Mouse (Mus musculus) heart, postnatal 0 days (tissue): ENCODE measurements around the gene Ppm1g. TPM values are rescaled to one million over a fixed set of nuclear protein-coding genes. Genes with fewer than 3 reads are reported as not detected.
A peak's percentile ranks its signal among the peaks of the same experiment; 100 is the strongest.

Experiments used
- ATAC-seq: fragments of 200-750 bp; cut with Nextera tagmentation; 2 replicates; pipeline ENCODE4 v1.8.0; 2017; ENCODE audit warnings: low read depth, moderate number of reproducible peaks, moderate library complexity; ENCODE audit not compliant: insufficient read depth
- DNase-seq: peaks from one replicate; pipeline ENCODE4 v3.0.0-alpha.2; 2016; ENCODE audit warnings: low spot score
- H3K27ac ChIP-seq: fragments of 300-500 bp; sonication (generic); 2 replicates; pipeline ENCODE4 v1.5.1; 2014; ENCODE audit warnings: low read depth, mild to moderate bottlenecking
- H3K27me3 ChIP-seq: fragments of 300-500 bp; sonication (generic); 2 replicates; pipeline ENCODE4 v1.6.1; 2014; ENCODE audit warnings: low read length, mixed read lengths; ENCODE audit not compliant: control insufficient read depth, insufficient read depth
- H3K36me3 ChIP-seq: fragments of 300-500 bp; sonication (generic); replicated peaks from 2 replicates; pipeline ENCODE4 v1.6.1; 2014; ENCODE audit warnings: low read length, mixed read lengths; ENCODE audit not compliant: control insufficient read depth, insufficient read depth
- H3K4me1 ChIP-seq: fragments of 300-500 bp; sonication (generic); 2 replicates; pipeline ENCODE4 v1.6.1; 2014; ENCODE audit warnings: antibody characterized with exemption; ENCODE audit not compliant: control insufficient read depth, insufficient read depth
- H3K4me2 ChIP-seq: fragments of 300-500 bp; sonication (generic); 2 replicates; pipeline ENCODE4 v1.6.1; 2014; ENCODE audit warnings: low read depth, mild to moderate bottlenecking, low read length, moderate library complexity
- H3K4me3 ChIP-seq: fragments of 300-500 bp; sonication (generic); 2 replicates; pipeline ENCODE4 v1.5.1; 2014; ENCODE audit warnings: low read depth, low read length
- H3K9ac ChIP-seq: fragments of 300-500 bp; sonication (generic); replicated peaks from 2 replicates; pipeline ENCODE4 v1.6.1; 2014; ENCODE audit warnings: low read depth, low read length, mixed read lengths
- H3K9me3 ChIP-seq: fragments of 300-500 bp; sonication (generic); replicated peaks from 2 replicates; pipeline ENCODE4 v1.6.1; 2016; ENCODE audit warnings: low read length; ENCODE audit not compliant: control insufficient read depth
- CTCF ChIP-seq: IDR thresholded peaks from 2 replicates; pipeline ENCODE4 v1.5.1; 2016; ENCODE audit warnings: antibody characterized with exemption, control low read depth, low read depth
- EP300 ChIP-seq: IDR thresholded peaks from 2 replicates; pipeline ENCODE4 v1.6.1; 2016; ENCODE audit warnings: antibody characterized with exemption, low read depth
- WGBS: fragments of 180-500 bp; shearing (Covaris S2); extraction: QIAGEN DNeasy Blood & Tissue Kit; methylation state at CpG from one replicate; pipeline ENCODE4 v1.1.7; 2014; 5-methylcytosine and 5-hydroxymethylcytosine counted together
- polyA plus RNA-seq: library from polyadenylated mRNA; unstranded; fragments of >200 nt; fragmentation: Nextera tagmentation; extraction: Ambion mirVana; gene quantifications from 2 replicates; pipeline ENCODE4 v1.2.1, GENCODE M21; 2015
- total RNA-seq: library from RNA; depleted of rRNA; stranded (reverse); fragments of >200 nt; gene quantifications from 2 replicates; pipeline ENCODE4 v1.2.3, GENCODE M21; 2014; ENCODE audit warnings: low replicate concordance

Gene Ppm1g
- total and polyA plus RNA-seq, 2 experiments from 2014 or later = 51.7 to 68.0 TPM

DNA sequence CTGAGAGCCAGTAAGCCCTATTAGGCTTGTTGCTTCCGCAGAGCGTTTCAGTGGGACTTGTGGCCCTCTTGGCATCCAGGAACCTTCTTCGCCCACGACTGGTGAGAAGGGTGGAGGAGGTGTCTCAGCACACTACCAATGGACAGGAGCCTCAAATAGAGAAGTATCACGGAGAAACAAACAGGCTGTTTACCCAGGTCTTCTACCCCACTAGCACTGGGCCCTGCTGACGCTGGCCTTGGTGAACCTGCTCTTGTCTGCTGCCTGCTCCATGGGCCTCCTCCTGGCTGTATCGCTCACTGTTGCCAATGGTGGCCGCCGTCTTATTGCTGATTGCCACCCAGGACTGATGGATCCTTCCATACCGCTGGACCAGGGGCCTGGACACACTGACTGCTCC lies 31.7 kb upstream of the Ppm1g start:
- no peak overlapping the region for H3K9ac ChIP-seq
- peaks cover 65% of the 10 kb centered on the region for H3K36me3 ChIP-seq

DNA sequence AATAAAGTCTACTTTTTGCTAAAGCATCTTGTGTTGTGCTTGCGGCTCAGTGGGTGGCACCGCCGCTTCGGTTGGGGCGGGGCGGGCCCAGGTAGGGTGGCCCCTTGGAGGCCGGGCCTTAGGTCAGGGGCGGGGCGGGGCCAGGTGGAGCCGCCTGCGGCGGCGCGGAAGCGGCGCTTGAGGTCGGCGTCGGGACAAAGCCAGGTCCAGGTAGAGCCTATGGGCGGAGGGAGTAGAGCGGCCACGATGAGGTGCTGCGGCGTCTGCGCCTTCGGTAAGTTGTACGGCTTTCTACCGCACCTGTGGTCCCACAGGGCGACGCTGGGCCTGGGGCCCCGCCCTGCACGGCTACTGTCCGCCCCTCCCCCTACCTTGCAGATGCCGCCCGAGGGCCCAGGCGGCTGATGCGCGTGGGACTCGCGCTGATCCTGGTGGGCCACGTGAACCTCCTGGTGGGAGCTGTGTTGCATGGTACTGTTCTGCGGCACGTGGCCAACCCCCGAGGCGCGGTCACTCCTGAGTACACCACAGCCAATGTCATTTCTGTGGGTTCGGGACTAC lies 31.1 kb upstream of the Ppm1g start, which contains the start of gene Krtcap3:
TSS of gene Krtcap3 (plus strand) at position 151 of the 561 bp plus-strand sequence.
- Histone ChIP-seq H3K36me3 (peaks cover 68% of the 10 kb centered on the region), H3K4me1 (peaks cover 11% of the 10 kb centered on the region; the same call in 1 of the 2 replicates), H3K27ac (no peak within 1 kb of the TSS), H3K9me3 (no peaks in the 10 kb centered on the region), H3K4me2 (peak within 1 kb of the TSS; percentile 54), H3K4me3 (peak within 1 kb of the TSS; percentile 19), H3K27me3 (no peaks in the 10 kb centered on the region), H3K9ac (no peak within 1 kb of the TSS)
- no peak for TF ChIP-seq CTCF
- TF ChIP-seq EP300 = no peak
- 33% methylated on average over 41 of the region's 47 CpGs for WGBS
- DNase-seq (no peak), ATAC-seq (peak; percentile 61)

More for the DNA sequence above, 31.7 kb upstream of the Ppm1g start:
- H3K27me3 ChIP-seq = no peaks in the 10 kb centered on the region
- peak overlapping the region; percentile 54; the same call in 1 of the 2 replicates for H3K4me2 ChIP-seq
- H3K4me1 ChIP-seq = peaks cover 11% of the 10 kb centered on the region; the same call in 1 of the 2 replicates
- no peaks in the 10 kb centered on the region for H3K9me3 ChIP-seq
- ATAC-seq = no peak
- TF ChIP-seq EP300 = no peak
- DNase-seq = no peak
- no peak overlapping the region for H3K4me3 ChIP-seq
- WGBS = 67% methylated on average over 10 of the region's 10 CpGs
- no peak overlapping the region for H3K27ac ChIP-seq

DNA sequence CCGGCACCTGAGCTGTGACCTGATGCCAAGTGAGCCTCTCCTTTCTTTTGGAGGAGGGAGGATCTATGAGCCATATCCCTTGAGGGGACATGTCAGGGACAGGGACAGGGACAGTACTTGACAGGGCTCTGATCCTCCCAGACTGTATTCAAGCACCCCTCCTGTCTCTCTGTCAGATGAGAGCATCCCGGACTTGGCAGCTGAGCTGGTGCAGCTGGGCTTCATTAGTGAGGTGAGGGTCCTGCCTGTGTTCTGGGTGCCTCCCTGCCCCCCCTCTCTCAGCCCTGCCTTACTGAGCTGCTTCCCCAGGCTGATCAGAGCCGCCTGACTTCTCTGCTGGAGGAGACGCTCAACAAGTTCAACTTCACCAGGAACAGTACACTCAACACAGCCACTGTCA lies 30.2 kb upstream of the Ppm1g start:
- TF ChIP-seq CTCF (no peak), EP300 (no peak)
- no peak overlapping the region for H3K4me2 ChIP-seq
- DNase-seq (no peak), ATAC-seq (no peak)
- 58% methylated on average over 4 of the region's 4 CpGs for WGBS
- no peaks in the 10 kb centered on the region for H3K9me3 ChIP-seq
- no peak overlapping the region for H3K27ac ChIP-seq
- H3K36me3 ChIP-seq = peaks cover 73% of the 10 kb centered on the region
- H3K4me3 ChIP-seq = no peak overlapping the region
- no peak overlapping the region for H3K9ac ChIP-seq
- H3K27me3 ChIP-seq = no peaks in the 10 kb centered on the region
- peaks cover 11% of the 10 kb centered on the region; the same call in 1 of the 2 replicates for H3K4me1 ChIP-seq

DNA sequence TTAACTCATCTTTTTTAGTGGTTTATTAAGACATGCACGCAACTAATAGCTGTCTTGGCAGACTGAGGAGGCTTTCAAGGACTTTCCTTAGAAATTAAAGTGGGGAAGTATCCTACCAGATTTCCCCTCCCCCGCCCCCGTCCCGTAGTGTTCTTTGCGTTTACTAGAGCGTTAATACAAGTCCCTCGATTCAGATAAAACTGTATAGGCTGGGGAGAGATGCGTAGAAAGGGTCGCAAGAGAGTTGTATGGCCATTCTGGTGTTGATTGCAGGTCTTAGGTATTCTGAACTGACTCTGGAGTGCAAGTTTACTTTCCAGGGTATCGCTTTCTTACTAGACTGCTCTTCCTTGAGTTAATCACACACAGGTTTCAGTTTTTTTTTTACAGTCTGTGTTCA lies 21.7 kb upstream of the Ppm1g start:
- ATAC-seq (no peak), DNase-seq (no peak)
- H3K27me3 ChIP-seq = no peaks in the 10 kb centered on the region
- no peak for TF ChIP-seq EP300
- no peak for TF ChIP-seq CTCF
- 16% methylated on average over 10 of the region's 10 CpGs for WGBS
- H3K4me1 ChIP-seq = peaks cover 6% of the 10 kb centered on the region
- peak overlapping the region; percentile 92 for H3K9ac ChIP-seq
- H3K9me3 ChIP-seq = no peaks in the 10 kb centered on the region
- H3K27ac ChIP-seq = peak overlapping the region; percentile 97; the same call in 1 of the 2 replicates
- H3K36me3 ChIP-seq = peaks cover 36% of the 10 kb centered on the region
- peak overlapping the region; percentile 81 for H3K4me2 ChIP-seq
- peak overlapping the region; percentile 81 for H3K4me3 ChIP-seq

DNA sequence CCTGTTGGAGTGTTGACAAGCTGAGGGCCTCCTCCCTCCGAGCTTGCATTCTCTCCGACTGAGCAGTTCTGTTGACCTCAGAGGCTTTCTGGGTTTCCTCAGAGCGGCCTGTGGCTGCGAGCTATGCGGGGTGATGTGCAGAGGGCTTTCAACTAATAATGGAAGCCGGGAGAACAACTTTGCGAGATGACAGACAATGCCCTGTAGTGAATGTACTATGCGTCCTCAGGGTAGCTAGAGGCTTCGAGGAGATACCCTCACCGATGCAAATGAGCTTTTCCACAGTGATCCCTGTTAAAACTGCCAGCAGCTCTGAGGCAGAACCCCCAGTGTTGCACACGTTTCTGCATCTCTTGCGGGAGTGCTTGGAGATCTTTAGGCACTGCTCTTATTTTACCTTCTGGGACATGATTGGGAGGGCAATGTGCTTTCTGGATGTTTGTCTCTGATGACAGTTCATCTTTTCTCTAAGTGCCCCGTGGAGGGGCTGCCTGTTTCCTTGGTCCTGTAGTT lies 21.1 kb upstream of the Ppm1g start:
- TF ChIP-seq CTCF (no peak), EP300 (no peak)
- Histone ChIP-seq H3K4me1 (peaks cover 6% of the 10 kb centered on the region), H3K4me3 (peak overlapping the region; percentile 81), H3K27me3 (no peaks in the 10 kb centered on the region), H3K9ac (peak overlapping the region; percentile 92), H3K27ac (peak overlapping the region; percentile 97), H3K9me3 (no peaks in the 10 kb centered on the region), H3K4me2 (peak overlapping the region; percentile 81), H3K36me3 (peaks cover 30% of the 10 kb centered on the region)
- DNase-seq (no peak), ATAC-seq (no peak)
- 0% methylated on average over 13 of the region's 13 CpGs for WGBS
